Mouse (Mus musculus) mouse embryonic stem cell (cell line): ENCODE data around the gene Itk.

Experiments used
- in situ Hi-C, 2 experiments: fragments of 300-500 bp; cut with MboI; formaldehyde crosslinking; loops; 1 replicate in 1 of 2; 3 replicates in 1 of 2; pipeline ENCODE4 v1.14.3; 2019 to 2020; ENCODE audit warnings: low sequenced_read_pairs in 2 of 2, low pct_unique_long_range_greater_than_20kb in 1 of 2, mixed read lengths in 1 of 2; ENCODE audit not compliant: unreplicated experiment in 1 of 2

Itk gene

DNA sequence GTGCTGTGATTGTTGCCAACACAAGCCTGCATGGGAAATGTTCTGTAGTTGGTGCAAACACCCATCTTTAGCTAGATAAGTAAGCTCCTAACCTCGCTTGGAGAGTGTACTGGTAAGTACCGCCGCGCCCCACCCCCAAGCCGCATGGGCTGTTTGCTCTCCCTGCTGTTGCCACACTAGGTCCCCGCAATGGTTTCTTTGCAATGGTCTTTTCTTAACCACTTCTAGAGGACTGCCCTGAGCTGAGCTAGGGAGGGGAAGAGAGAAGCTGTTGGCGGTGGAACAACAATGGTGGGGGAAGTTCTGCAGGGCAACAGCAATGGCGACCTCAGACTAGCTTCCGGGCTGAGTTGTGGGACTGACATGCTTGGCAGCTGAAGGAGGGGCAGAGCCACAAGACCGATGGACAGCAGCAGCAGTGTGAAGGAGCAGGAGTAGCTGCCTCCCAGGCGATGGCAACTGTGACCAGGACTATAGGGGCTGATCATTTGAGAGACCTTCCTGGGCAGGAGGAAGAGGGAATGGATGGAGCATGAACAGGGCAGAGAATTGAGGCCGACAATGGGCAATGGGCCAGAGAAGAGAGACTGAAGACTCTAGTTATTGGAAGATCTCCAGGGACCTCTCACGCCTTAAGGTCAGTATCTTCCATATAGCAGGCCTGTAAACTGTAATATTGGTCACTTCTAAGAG lies 7.0 kb upstream of the Itk start, which contains the start of gene Fam71b:
Gene Fam71b, plus strand, starts transcription at position 393 of the 693 bp plus-strand sequence.
- in situ Hi-C loops: no loop called here

DNA sequence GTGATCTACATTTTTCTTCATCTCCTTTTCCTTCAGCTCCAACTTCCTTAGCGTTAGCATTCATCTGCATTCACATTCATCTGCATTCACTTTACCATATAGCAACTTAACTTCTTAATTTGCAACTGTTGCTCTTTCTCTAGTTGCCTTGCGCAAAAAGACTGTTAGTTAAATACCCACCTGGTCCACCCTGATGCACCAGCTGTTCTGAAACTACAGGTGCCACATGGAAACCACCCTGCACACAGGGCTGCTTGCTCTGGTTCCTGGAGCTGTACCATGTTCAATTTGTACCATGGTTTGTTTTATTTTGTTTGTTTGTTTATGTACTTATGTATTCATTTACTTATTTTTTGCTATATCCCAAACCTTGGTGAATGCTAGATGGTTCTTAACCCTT lies 6.4 kb upstream of the Itk start:
- in situ Hi-C loops: no loop called here

DNA sequence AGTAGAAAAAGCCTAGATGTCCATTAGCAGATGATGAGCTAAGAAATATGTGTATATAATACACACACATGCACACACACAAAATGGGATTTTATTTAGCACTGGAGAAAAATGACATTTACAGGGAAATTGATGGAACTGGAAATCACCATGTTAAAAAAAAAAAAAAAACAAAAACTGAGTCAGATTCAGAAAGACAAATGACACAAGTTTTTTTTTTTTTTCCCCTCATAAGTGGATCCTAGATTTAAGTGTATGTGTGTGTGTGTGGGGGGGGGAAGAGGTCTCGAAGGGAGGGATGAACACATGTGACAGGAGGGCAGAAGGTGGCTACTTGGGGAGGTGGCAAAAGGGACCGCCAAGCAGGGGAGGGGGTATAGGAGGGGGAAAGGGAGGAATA lies 5.8 kb upstream of the Itk start:
- in situ Hi-C loops: no loop called here

DNA sequence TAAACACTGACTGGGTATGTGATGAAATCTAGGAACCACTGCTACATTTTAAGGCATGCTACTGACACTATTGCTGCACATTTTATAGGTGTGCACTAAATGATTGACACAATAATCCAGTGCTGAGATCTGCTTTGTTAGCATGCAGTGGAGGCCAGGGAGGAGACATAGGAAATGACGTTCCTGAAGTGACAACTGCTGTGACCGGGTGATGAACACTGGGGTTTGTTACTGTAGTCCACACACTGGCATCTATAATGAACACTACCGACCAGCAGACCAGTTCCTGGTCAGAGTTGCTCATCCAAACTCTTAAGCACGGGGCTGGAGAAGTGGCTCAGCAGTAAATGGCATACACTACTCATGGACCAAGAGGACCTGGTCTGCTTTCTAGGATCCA lies 4.1 kb upstream of the Itk start:
- in situ Hi-C loops: no loop called here

DNA sequence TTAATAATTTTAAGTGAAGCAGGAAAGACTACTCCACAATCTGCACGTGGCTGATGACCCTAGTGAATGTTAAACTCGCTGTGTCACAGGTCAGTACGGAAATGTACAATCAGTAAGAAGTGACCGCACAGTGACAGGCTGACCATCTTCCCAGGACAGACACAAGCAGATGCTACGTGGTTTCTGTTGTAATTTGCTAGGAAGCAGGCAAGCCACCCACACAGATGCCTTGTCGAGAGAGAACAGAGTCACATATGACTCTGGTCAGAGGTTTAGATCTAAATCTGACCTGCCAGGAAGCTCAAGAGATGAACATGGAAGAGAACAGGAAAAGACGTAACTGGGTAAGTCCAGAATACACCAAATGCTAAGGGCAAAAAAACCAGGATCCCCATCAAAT lies 3.6 kb upstream of the Itk start:
- in situ Hi-C loops: no loop called here

DNA sequence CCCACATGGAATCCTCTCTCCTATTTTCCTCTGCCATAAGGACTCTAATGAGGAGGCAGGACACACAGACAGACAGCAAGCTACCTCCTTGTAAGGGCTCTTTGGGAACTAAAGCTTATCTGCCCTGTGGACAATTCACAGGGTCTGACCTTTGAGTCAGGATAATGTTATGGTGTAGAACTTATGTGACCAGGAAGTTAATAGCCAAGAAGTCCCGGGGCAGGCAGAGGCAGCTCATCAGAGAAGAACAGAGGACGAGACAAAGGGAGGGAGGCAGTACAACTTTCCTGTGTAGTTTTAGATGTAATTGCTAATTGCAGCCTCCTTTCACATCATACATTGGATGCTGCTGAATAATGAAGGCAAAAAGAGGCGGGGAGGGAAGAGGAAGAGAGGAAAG lies 1.3 kb upstream of the Itk start:
- in situ Hi-C loops: no loop called here

DNA sequence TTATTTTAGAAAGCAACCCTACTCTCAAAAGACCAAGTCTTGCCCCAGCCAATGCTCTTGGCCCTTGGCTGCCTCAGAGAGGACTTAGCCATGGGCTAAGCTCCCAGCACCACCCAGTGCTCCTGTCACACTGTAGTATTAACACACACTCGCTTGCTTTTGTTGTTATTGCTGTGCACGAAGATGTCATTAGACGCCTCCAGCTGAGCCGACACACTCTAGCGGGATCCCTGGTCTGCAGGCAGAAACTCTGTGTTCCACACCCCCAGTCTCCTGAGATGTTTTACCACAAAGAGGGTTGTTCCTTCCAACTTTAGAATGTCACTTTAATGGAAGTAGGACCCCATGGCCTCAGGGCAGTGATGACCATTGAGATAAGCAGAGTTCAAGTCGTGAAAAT lies 877 bp downstream of the Itk start:
- in situ Hi-C loops: no loop called here

DNA sequence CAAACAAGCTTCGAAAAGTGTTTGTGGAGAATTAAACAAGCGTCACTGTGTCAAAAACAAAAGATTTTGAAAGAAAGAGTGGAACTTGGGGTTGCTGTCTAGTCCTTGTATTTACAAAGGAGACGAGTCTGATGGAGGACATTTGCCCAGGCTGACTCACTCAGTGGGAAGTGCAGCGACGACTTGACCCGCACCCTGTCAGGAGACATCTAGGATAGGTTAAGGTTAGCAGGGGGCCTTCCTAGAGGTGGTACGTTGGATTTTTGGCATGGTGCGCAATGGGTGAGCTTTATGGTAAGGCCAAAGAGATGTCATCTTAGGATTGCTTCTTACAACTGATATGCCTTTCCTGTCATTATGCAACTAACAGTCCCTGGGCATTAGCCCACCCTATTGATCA lies 2.3 kb downstream of the Itk start:
- in situ Hi-C loops: no loop called here

DNA sequence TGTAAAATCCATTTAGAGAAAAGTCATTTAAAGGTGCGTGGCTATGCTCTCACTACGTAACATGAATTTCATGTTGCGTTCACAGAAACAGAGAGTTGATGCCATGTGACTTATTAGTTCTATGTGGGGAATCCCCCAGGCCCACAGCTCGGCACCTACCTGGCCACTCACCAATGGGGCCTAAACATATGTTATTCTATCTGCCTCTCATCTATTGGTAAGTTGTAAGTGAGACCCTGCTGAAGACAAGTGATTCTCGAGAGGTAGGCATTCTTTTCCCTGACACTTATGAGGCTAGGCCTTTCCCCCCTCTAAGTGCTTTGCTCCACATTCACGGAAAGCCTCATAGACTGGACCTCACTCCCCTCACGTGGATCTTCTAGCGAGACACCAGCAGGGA lies 2.8 kb downstream of the Itk start:
- in situ Hi-C loops: no loop called here

DNA sequence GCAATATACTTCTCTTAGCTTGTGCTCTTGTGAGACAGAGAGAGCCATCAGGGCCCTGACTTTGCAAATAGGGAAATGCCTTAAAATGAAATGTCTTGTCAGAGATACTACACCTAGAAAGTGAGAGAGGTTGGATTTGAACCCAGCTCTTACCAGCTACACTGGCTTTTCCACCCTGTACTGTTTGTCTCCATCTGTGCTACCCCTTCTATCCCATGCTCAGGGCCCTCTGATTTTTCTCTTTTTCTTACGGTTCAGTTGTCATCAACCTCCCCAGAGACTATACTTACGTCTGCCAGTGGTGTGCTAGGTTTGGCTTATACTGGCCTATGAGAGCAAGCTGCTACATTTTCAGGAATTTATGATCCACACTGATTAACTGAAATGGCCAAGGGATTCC lies 4.4 kb downstream of the Itk start:
- in situ Hi-C loops: no loop called here

DNA sequence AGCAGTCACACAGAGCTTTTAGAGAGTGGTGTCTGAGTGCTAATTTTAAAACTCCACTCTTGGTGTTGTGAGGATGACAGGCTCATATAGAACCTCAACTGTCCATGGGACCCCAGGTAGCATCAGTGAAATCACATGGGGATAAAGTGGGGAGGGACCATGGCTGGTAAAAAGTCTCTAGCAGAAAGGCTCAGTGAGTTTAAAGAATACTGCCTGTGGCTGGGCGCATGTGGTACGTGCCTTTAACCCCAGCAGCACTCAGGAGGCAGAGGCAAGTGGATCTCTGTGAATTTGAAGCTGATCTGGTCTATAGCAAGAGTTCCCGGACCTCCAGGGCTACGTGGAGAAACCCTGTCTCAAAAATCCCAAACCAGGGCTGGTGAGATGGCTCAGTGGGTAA lies 6.8 kb downstream of the Itk start:
- in situ Hi-C loops: no loop called here

DNA sequence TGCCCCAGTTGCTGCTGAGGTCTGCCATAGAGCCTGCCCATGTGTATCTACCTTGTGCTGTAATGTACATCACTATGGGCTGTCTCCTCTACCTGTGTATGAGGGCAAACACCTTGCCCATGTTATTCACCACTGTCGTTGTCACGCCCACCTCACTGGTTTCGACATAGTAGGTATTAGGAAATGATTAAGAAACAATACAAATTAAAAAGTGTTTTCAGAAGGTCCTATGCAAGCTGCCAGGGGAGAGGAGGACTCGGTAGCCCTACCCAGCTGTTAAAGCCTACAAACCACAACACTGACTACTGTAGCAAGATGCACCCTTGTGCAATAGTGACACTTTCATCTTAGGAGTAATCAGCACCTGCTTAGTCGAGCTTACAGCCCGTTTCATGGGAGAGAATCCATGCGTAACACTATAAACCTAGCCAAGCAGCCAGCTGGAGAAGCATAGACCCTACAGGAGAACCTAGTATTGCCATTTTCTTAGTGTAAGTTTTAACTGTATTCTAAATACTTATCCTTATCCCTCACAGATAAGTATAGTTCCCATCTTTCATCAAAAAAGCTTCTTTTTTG lies 9.1 kb downstream of the Itk start:
- in situ Hi-C loops: no loop called here

DNA sequence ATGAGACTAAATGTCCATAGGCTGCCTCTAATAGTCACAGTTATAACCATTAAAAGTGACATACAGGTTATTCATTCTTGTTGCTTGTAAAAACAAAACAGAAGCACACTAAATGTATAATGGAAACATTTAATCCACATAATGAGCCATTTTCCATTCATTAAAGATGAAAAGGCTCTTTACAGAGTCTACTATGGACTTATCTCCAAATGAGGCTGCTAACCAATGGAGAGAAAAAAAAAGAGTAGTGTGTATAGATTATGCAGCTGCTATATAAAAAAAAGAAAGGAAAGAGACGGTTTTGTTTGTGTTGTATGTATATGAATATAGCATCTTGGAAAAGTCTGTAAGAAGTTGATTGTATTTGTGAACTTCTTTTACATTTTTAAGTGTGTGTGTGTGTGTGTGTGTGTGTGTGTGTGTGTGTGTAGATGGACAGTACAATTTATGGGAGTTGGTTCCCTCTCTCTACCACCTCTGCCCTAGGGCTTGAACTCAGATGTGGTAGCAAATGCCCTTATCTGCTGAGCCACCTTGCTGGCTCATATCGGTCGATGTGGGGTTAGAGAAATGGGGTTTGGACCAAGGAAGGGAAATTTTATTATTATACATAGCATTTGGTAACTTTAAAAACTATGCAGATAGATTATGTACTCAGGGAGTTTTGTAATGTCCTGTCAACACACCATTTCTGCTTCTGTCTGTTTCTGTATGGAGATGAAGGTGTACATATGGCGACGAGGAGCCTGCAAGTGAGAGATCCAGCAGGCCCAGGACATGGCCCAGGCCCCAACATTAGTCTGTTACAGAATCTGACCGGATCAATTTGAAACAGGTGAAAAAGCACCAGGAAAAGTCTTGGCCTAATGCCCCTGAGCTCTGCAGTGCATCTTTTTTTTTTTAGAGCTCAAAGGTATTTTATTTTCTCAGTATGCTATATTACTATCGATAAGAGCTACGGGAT lies 11.2 kb downstream of the Itk start:
- in situ Hi-C loops: no loop called here

DNA sequence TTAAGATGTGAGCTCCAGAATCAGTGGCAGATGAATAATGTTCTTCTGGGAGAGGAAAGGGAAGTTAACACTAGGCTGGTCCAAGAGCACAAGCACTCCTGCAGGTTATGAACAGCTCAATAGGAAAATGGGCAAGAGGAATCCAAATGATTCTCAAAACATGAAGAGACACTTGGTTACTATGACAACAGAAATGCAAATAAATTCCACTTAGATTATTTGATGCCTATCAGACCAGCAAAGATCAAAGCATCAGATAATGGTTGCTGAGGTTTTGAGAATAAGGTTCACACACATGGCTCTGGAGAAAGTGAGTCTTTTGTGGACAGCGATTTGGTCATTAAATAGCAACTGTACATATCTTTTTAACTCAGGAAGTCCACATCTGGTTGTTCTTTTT lies 12.0 kb downstream of the Itk start:
- in situ Hi-C loops: no loop called here

DNA sequence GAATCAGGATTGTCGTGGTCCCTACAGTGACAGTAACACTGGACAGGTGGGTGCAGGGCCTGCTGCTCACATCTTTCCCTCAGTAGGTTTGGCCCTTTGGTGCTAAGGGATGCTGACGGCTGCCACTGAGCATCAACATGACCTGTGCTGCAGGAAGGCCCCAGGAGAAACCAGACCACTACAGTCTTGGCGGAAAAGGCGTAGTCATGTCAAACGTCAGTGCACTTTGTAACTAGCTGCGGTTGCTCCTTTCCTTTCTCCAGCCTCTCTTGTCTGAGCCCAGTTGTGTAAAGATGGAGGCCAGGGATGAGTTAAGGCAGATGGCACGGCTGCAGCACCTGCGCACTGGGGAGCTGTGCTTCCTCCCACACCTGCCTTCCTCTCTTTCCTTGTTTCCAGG lies 14.3 kb downstream of the Itk start:
- in situ Hi-C loops: no loop called here

DNA sequence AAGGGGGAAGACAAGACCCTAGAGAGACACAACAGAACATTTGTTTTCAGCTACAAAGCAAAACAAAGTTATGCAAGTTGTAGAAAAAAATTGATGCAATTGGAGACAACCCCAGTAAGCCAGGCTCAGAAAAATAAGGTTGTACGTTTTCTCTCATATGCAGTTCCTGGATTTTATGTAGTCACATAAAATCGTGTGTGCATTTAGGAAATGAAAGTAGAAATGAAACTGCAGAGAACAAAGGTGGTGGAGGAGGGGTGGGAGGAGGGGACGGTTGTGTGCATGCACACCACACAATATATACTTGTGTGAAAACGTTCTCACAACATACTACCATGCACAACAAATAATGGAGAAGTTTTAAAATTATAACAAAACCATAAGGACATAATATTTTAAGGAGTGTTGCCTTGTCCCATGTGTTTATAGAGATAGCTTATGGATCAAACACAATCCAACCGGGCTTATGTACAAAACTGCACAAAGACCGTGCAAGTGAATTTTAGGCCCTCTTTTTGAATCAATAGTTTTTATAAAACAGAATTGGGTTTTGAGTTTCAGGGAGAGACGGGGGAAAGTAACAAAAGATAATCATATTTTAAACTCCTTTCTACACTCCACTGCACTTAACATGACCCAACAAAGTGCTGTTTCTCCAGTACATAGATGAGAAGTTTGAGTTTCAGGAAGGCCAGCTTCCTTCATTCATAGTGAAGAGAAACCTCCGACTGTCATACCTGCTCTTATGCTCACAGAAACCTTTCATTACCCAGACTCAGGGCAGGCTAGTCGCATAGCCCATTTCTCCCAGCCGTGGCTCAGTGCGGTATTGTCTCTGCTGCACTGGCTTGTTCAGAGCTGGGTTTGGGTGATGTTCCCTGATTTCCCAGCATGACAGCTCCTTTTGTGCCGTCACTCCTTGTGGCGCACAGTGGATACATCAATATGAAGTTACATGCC lies 16.0 kb downstream of the Itk start:
- in situ Hi-C loops: no loop called here

DNA sequence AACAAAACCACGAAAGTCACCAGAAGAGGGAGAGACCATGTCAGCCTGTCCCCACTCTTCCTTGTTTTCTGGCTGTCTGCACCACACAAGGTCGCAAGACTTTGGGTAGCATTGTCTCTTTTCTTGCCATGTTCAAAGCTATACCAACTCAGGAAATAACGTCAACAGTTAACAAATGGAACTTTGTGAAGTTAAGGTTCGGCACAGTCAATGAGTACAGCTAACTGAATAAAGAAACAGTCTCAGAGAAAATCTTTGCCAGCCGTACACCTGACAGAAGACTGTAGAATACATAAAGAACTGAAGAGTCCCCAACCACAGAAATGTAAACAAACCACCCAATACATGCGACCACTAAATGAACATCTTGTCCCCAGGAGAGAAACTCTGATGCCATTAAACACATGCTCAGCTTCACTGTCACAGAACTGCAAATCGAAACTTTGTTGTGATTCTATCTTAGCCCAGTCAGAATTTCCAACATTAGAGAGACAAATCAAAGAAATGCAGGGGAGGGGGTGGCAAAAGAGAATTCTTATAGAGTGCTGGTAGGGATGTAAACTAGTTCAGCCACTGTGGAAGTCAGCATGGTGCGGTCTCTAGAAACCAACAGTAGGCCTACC lies 16.9 kb downstream of the Itk start:
- in situ Hi-C loops: no loop called here

DNA sequence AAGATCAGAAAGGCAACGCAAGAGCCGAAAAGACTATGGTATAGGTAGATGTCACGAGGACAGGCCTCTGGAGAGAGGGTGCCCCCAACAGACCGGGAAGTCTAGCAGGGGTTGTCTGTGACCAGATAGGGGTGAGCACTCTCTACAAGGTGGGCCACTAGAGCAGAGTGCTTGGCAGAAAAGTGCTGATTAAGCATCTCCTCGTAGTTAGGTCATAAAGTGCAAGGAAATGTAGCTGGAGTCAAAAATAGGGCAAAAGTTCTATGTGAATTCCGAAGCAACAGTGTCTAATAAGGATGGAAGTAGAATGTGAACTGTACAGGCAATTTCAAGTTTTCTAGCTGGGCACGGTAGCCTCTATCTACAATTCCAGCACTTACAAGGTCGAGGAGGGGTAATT lies 18.1 kb downstream of the Itk start:
- in situ Hi-C loops: no loop called here
